Mouse (Mus musculus): ENCODE measurements around the gene Slc6a13.

Slc6a13 gene

GRCm38 (mm10) chr6:121376159-121376558 lies 76.1 kb downstream of the Slc6a13 start:
- no peak for DNase-seq (ENCODE audit: low spot score in 2 of 2)

DNA sequence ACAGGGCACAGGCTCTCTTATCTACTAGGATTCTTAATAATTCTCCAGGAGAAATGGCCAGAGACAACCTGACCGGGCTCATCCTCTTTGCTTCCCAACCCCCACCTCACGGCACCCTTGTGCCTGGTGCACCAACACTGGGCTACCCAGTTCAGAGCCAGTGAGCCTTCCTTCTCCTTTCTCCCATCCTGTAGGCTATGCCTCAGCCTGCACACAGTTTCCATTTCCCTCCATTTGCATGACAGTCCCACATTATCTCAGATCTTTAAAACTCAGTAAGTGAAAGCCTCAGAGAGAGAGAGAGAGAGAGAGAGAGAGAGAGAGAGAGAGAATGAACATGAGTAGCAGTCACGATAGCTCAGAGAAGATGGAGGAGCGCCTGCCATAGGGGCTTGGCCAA lies 78.2 kb downstream of the Slc6a13 start:
- DNase-seq (ENCODE audit: low spot score in 2 of 2), result no peak

DNA sequence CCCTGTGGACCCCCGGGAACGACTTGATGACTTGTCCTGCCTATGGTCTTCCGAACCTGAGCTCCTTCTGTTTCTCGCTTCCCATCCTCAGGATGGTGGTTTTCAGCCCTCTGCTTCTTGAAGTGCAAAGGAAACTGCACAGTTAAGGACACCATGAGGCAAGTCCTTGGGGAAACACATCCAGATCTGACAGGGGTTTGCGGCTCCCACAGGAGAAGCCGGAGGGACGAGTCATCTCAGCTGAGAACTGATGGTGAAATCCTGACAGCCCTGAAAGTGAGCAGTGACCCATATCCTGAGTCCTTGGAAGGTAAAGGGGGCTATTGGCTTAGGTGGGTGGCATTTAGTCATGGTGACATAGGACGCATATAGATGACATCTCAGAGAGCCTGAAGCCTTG lies 80.5 kb downstream of the Slc6a13 start:
- DNase-seq (ENCODE audit: low spot score in 2 of 2), result no peak

GRCm38 (mm10) chr6:121382071-121382470 lies 82.0 kb downstream of the Slc6a13 start:
- no peak for DNase-seq (ENCODE audit: low spot score in 2 of 2)

DNA sequence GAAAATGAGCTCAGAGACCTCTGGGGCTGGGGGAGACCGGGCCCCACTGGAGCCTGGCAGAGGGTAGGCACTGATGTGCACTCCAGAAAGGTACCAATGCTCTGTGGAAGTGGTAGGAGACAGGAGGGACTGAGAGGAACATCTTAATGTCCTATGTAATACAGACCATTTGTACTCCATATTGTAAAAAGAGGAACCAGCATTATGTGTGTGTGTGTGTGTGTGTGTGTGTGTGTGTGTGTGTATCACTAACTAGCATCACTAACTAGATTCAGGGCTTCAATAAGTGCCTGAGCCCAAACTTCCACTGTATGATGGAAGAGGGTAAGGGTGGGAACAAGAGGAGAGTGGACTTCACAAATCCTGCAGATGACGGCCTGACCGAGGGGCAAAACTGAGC lies 85.4 kb downstream of the Slc6a13 start:
- DNase-seq (ENCODE audit: low spot score in 2 of 2), result no peak

Data from cerebellum, postnatal 4 days (tissue).